Mouse (Mus musculus) lung, postnatal 0 days (tissue): ENCODE data around the gene Hes2.

Source experiments
- CTCF ChIP-seq: IDR thresholded peaks from 2 replicates; pipeline ENCODE4 v1.5.1; 2016; ENCODE audit warnings: antibody characterized with exemption, mild to moderate bottlenecking
- EP300 ChIP-seq: IDR thresholded peaks from 2 replicates; pipeline ENCODE4 v1.6.1; 2016; ENCODE audit warnings: antibody characterized with exemption, mild to moderate bottlenecking, control low read depth

DNA sequence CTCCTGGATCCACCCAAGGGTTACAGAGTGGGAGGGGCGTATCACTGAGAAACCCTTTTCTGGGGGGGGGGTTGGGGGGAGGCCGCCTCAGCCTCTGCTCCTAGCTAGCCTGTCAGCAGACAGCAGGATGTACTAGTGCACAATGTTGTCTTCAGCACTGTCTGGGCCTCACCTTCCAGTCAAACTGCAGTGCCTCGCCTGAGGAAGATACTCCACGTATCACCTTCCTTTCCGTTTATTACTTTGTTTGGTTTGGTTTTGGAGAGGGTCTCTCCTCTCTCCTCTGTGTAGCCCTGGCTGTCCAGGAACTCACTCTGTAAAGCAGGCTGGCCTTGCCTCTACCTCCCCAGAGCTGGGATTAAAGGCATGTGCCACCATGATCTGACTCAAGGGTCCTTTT is 25.5 kb upstream of the Hes2 start:
- TF ChIP-seq CTCF (no peak), EP300 (no peak)
